Mouse (Mus musculus): Measurements from ENCODE around the gene Kcnj11. TPM values are rescaled to one million over a fixed set of nuclear protein-coding genes. Genes with fewer than 3 reads are reported as not detected.

Kcnj11 gene
- total RNA-seq, 2 experiments from 2014 or later = 19.4 to 19.5 TPM

- intact Hi-C loops (cut with DNase I) = no loop called here
- no peak for DNase-seq (ENCODE audit: extremely low spot score in 1 of 2, low spot score in 2 of 2)
Observed at GRCm38 (mm10) chr7:46061614-46062013, 39.0 kb downstream of the Kcnj11 start.

- intact Hi-C loops (cut with DNase I) = no loop called here
- no peak for DNase-seq (ENCODE audit: extremely low spot score in 1 of 2, low spot score in 2 of 2)
Observed at GRCm38 (mm10) chr7:46060688-46061087, 39.9 kb downstream of the Kcnj11 start.

GRCm38 (mm10) chr7:46058882-46059281 lies 41.7 kb downstream of the Kcnj11 start:
- intact Hi-C loops (cut with DNase I) = no loop called here
- DNase-seq (ENCODE audit: extremely low spot score in 1 of 2, low spot score in 2 of 2) = no peak

- no peak for DNase-seq (ENCODE audit: extremely low spot score in 1 of 2, low spot score in 2 of 2)
- intact Hi-C loops (cut with DNase I) = no loop called here
Observed at GRCm38 (mm10) chr7:46053566-46053965, 47.0 kb downstream of the Kcnj11 start.

GRCm38 (mm10) chr7:46052161-46052821 lies 48.3 kb downstream of the Kcnj11 start:
- intact Hi-C loops (cut with DNase I) = no loop called here
- no peak for DNase-seq (ENCODE audit: extremely low spot score in 1 of 2, low spot score in 2 of 2)

GRCm38 (mm10) chr7:46049981-46050380 lies 50.6 kb downstream of the Kcnj11 start:
- intact Hi-C loops (cut with DNase I) = no loop called here
- no peak for DNase-seq (ENCODE audit: extremely low spot score in 1 of 2, low spot score in 2 of 2)

- intact Hi-C loops (cut with DNase I) = no loop called here
- no peak for DNase-seq (ENCODE audit: extremely low spot score in 1 of 2, low spot score in 2 of 2)
Observed at GRCm38 (mm10) chr7:46047873-46048562, 52.5 kb downstream of the Kcnj11 start.

GRCm38 (mm10) chr7:46045882-46046281 lies 54.7 kb downstream of the Kcnj11 start:
- intact Hi-C loops (cut with DNase I) = no loop called here
- no peak for DNase-seq (ENCODE audit: extremely low spot score in 1 of 2, low spot score in 2 of 2)

GRCm38 (mm10) chr7:46044106-46044505 lies 56.5 kb downstream of the Kcnj11 start:
- no peak for DNase-seq (ENCODE audit: extremely low spot score in 1 of 2, low spot score in 2 of 2)
- intact Hi-C loops (cut with DNase I) = no loop called here

Other genes starting within 250 kb of the Kcnj11 start
- 100 to 1,000 TPM; 101 to 103 TPM for gene Kdelr1, start 228.0 kb downstream of the Kcnj11 start, total RNA-seq (2021)
- 10 to 100 TPM; 35.6 to 36.4 TPM for gene Grin2d, start 222.4 kb downstream of the Kcnj11 start, total RNA-seq (2021)
- gene Syngr4, start 204.1 kb downstream of the Kcnj11 start, total RNA-seq (2021) = not detected
- 10 to 100 TPM; 17.9 to 22.8 TPM for gene Tmem143, start 203.8 kb downstream of the Kcnj11 start, total RNA-seq (2021)
- gene Emp3, start 179.4 kb downstream of the Kcnj11 start, total RNA-seq (2021) = 1 to 10 TPM; 4.6 to 6.7 TPM
- gene Ccdc114, start 176.7 kb downstream of the Kcnj11 start, total RNA-seq (2021) = 1 to 10 TPM; 1.4 to 1.5 TPM
- 1 to 10 TPM; 3.9 to 4.4 TPM for gene Abcc6, start 70.5 kb downstream of the Kcnj11 start, total RNA-seq (2021)
- gene Nomo1, start 67.1 kb downstream of the Kcnj11 start, total RNA-seq (2021) = 100 to 1,000 TPM; 109 to 115 TPM
- gene Abcc8, start 79.3 kb upstream of the Kcnj11 start, total RNA-seq (2021) = 10 to 100 TPM; 28.8 to 31.1 TPM
- under 1 TPM in 1 of 2 experiments, not detected in 1; 0.16 TPM for gene Ush1c, start 137.7 kb upstream of the Kcnj11 start, total RNA-seq (2021)
- gene Otog, start 140.2 kb upstream of the Kcnj11 start, total RNA-seq (2021) = under 1 TPM; 0.26 to 0.34 TPM